Mouse (Mus musculus): ENCODE results near the gene Pbp2. TPM values are rescaled to one million over a fixed set of nuclear protein-coding genes. Genes with fewer than 3 reads are reported as not detected.

Gene Pbp2
- polyA plus RNA-seq, 1 experiment from 2014 or later: 3.5 TPM

- H3K9me3 ChIP-seq (ENCODE audit: control insufficient read depth, low read length): no peaks in the 10 kb centered on the region
- H3K4me2 ChIP-seq (replicated peaks; ENCODE audit: low read depth): no peak overlapping the region
- DNase-seq (ENCODE audit: low spot score) (no peak), ATAC-seq (ENCODE audit: low FRiP score, low TSS enrichment) (no peak)
- no peaks in the 10 kb centered on the region for H3K36me3 ChIP-seq (ENCODE audit: control insufficient read depth, insufficient read depth, low read length)
- no peak overlapping the region for H3K27ac ChIP-seq (replicated peaks)
- no peak overlapping the region for H3K4me3 ChIP-seq (ENCODE audit: low read depth, low read length)
- no peaks in the 10 kb centered on the region for H3K27me3 ChIP-seq (ENCODE audit: control insufficient read depth, insufficient read depth, low read length)
- WGBS: 58% methylated on average over 6 of the region's 6 CpGs
- H3K4me1 ChIP-seq (replicated peaks; ENCODE audit: control insufficient read depth, insufficient read depth): no peaks in the 10 kb centered on the region
- TF ChIP-seq EP300 (optimal IDR thresholded peaks at IDR 0.05) (no peak), CTCF (IDR thresholded peaks at IDR 0.05; ENCODE audit: low read depth) (no peak)
- H3K9ac ChIP-seq (ENCODE audit: low read length): no peak overlapping the region
Observed at GRCm38 (mm10) chr6:135269626-135270025, 40.6 kb downstream of the Pbp2 start.

- TF ChIP-seq EP300 (optimal IDR thresholded peaks at IDR 0.05): no peak
- TF ChIP-seq CTCF (IDR thresholded peaks at IDR 0.05; ENCODE audit: low read depth): no peak
- Histone ChIP-seq H3K27me3 (ENCODE audit: control insufficient read depth, insufficient read depth, low read length) (no peaks in the 10 kb centered on the region), H3K9me3 (ENCODE audit: control insufficient read depth, low read length) (no peaks in the 10 kb centered on the region), H3K4me3 (ENCODE audit: low read depth, low read length) (no peak overlapping the region), H3K36me3 (ENCODE audit: control insufficient read depth, insufficient read depth, low read length) (no peaks in the 10 kb centered on the region), H3K4me1 (replicated peaks; ENCODE audit: control insufficient read depth, insufficient read depth) (no peaks in the 10 kb centered on the region), H3K9ac (ENCODE audit: low read length) (no peak overlapping the region), H3K27ac (replicated peaks) (no peak overlapping the region), H3K4me2 (replicated peaks; ENCODE audit: low read depth) (no peak overlapping the region)
- ATAC-seq (ENCODE audit: low FRiP score, low TSS enrichment) (no peak), DNase-seq (ENCODE audit: low spot score) (no peak)
Observed at GRCm38 (mm10) chr6:135268392-135268791, 41.8 kb downstream of the Pbp2 start.

- no peaks in the 10 kb centered on the region for H3K9me3 ChIP-seq (ENCODE audit: control insufficient read depth, low read length)
- no peak overlapping the region for H3K27ac ChIP-seq (replicated peaks)
- DNase-seq (ENCODE audit: low spot score): no peak
- no peak overlapping the region for H3K4me3 ChIP-seq (ENCODE audit: low read depth, low read length)
- H3K36me3 ChIP-seq (ENCODE audit: control insufficient read depth, insufficient read depth, low read length): no peaks in the 10 kb centered on the region
- H3K27me3 ChIP-seq (ENCODE audit: control insufficient read depth, insufficient read depth, low read length): no peaks in the 10 kb centered on the region
- TF ChIP-seq EP300 (optimal IDR thresholded peaks at IDR 0.05) (no peak), CTCF (IDR thresholded peaks at IDR 0.05; ENCODE audit: low read depth) (no peak)
- 76% methylated on average over 3 of the region's 3 CpGs for WGBS
- H3K4me1 ChIP-seq (replicated peaks; ENCODE audit: control insufficient read depth, insufficient read depth): no peaks in the 10 kb centered on the region
- no peak overlapping the region for H3K9ac ChIP-seq (ENCODE audit: low read length)
- no peak for ATAC-seq (ENCODE audit: low FRiP score, low TSS enrichment)
- H3K4me2 ChIP-seq (replicated peaks; ENCODE audit: low read depth): no peak overlapping the region
Observed at GRCm38 (mm10) chr6:135267221-135267620, 43.0 kb downstream of the Pbp2 start.

- DNase-seq (ENCODE audit: low spot score) (no peak), ATAC-seq (ENCODE audit: low FRiP score, low TSS enrichment) (no peak)
- Histone ChIP-seq H3K4me2 (replicated peaks; ENCODE audit: low read depth) (no peak overlapping the region), H3K9ac (ENCODE audit: low read length) (no peak overlapping the region), H3K27ac (replicated peaks) (no peak overlapping the region), H3K27me3 (ENCODE audit: control insufficient read depth, insufficient read depth, low read length) (no peaks in the 10 kb centered on the region), H3K36me3 (ENCODE audit: control insufficient read depth, insufficient read depth, low read length) (no peaks in the 10 kb centered on the region), H3K9me3 (ENCODE audit: control insufficient read depth, low read length) (no peaks in the 10 kb centered on the region), H3K4me3 (ENCODE audit: low read depth, low read length) (no peak overlapping the region), H3K4me1 (replicated peaks; ENCODE audit: control insufficient read depth, insufficient read depth) (no peaks in the 10 kb centered on the region)
- WGBS: 87% methylated on average over 1 of the region's 1 CpGs
- TF ChIP-seq CTCF (IDR thresholded peaks at IDR 0.05; ENCODE audit: low read depth) (no peak), EP300 (optimal IDR thresholded peaks at IDR 0.05) (no peak)
Observed at GRCm38 (mm10) chr6:135266056-135266455, 44.1 kb downstream of the Pbp2 start.

- WGBS: 93% methylated on average over 6 of the region's 6 CpGs
- H3K36me3 ChIP-seq (ENCODE audit: control insufficient read depth, insufficient read depth, low read length): no peaks in the 10 kb centered on the region
- no peaks in the 10 kb centered on the region for H3K27me3 ChIP-seq (ENCODE audit: control insufficient read depth, insufficient read depth, low read length)
- TF ChIP-seq EP300 (optimal IDR thresholded peaks at IDR 0.05): no peak
- peak; percentile 46 for TF ChIP-seq CTCF (IDR thresholded peaks at IDR 0.05; ENCODE audit: low read depth)
- ATAC-seq (ENCODE audit: low FRiP score, low TSS enrichment): no peak
- no peak overlapping the region for H3K4me3 ChIP-seq (ENCODE audit: low read depth, low read length)
- no peak overlapping the region for H3K27ac ChIP-seq (replicated peaks)
- DNase-seq (ENCODE audit: low spot score): no peak
- H3K9me3 ChIP-seq (ENCODE audit: control insufficient read depth, low read length): no peaks in the 10 kb centered on the region
- H3K4me2 ChIP-seq (replicated peaks; ENCODE audit: low read depth): no peak overlapping the region
- no peaks in the 10 kb centered on the region for H3K4me1 ChIP-seq (replicated peaks; ENCODE audit: control insufficient read depth, insufficient read depth)
- no peak overlapping the region for H3K9ac ChIP-seq (ENCODE audit: low read length)
Observed at GRCm38 (mm10) chr6:135264136-135264535, 46.1 kb downstream of the Pbp2 start.

DNA sequence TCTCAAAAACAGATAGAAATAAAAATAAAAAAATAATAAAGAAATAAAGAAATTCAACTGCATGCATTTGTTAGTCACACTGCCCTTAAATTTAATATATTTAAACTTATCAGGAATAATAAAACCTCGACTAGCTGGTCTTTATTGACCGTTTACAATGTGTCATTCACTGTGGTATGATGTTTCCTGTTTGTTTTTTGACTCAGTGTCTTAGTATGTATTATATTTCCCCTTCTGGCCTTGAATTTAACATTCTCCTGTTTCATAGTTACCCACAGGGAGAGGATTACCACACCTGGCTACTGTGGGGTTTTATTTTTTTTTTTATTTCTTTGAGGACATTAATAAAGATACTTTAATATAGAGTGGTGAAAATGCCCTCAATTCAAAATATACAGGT, 47.6 kb downstream of the Pbp2 start:
- TF ChIP-seq EP300 (optimal IDR thresholded peaks at IDR 0.05) (no peak), CTCF (IDR thresholded peaks at IDR 0.05; ENCODE audit: low read depth) (no peak)
- Histone ChIP-seq H3K27me3 (ENCODE audit: control insufficient read depth, insufficient read depth, low read length) (no peaks in the 10 kb centered on the region), H3K36me3 (ENCODE audit: control insufficient read depth, insufficient read depth, low read length) (no peaks in the 10 kb centered on the region), H3K9ac (ENCODE audit: low read length) (no peak overlapping the region), H3K4me3 (ENCODE audit: low read depth, low read length) (no peak overlapping the region), H3K9me3 (ENCODE audit: control insufficient read depth, low read length) (no peaks in the 10 kb centered on the region), H3K4me1 (replicated peaks; ENCODE audit: control insufficient read depth, insufficient read depth) (no peaks in the 10 kb centered on the region), H3K27ac (replicated peaks) (no peak overlapping the region), H3K4me2 (replicated peaks; ENCODE audit: low read depth) (no peak overlapping the region)
- ATAC-seq (ENCODE audit: low FRiP score, low TSS enrichment) (no peak), DNase-seq (ENCODE audit: low spot score) (no peak)
- 46% methylated on average over 2 of the region's 2 CpGs for WGBS
